Mouse (Mus musculus) G1E (cell line): ENCODE results near the gene Gm11077.

Experiments used
- CTCF ChIP-seq: IDR thresholded peaks from 2 replicates; pipeline ENCODE4 v1.5.1; 2012; ENCODE audit warnings: low read depth, low read length, inconsistent platforms, mixed read lengths
- GATA1 ChIP-seq: IDR thresholded peaks from 2 replicates; pipeline ENCODE4 v1.6.1; 2012; ENCODE audit warnings: borderline replicate concordance, low read length, inconsistent platforms, mixed read lengths

- no peak for TF ChIP-seq CTCF
- TF ChIP-seq GATA1 = no peak
These were observed at the start of gene Gm11077 for GRCm38 (mm10) chr6:140729272-140729671.
